Mouse (Mus musculus): ENCODE data around the gene Fbxl5. TPM values are rescaled to one million over a fixed set of nuclear protein-coding genes. Genes with fewer than 3 reads are reported as not detected.

Gene Fbxl5
- polyA plus RNA-seq, 1 experiment from 2014 or later, result 85.1 TPM

Other genes with a start within 250 kb of the Fbxl5 start
- 7.1 and 9.4 TPM in 2 replicates for gene Cc2d2a, start 159.3 kb downstream of the Fbxl5 start, polyA plus RNA-seq (2015; fragmentation: Nextera tagmentation; extraction: Ambion mirVana)
- 0.06 TPM in 1 of 2 replicates, not detected in the other for gene Bst1, start 2.8 kb downstream of the Fbxl5 start, polyA plus RNA-seq (2015; fragmentation: Nextera tagmentation; extraction: Ambion mirVana)
- gene Cd38, start 46.9 kb upstream of the Fbxl5 start, polyA plus RNA-seq (2015; fragmentation: Nextera tagmentation; extraction: Ambion mirVana), result 1.9 and 2.4 TPM in 2 replicates
- gene Gm7879, start 91.5 kb upstream of the Fbxl5 start, polyA plus RNA-seq (2015; fragmentation: Nextera tagmentation; extraction: Ambion mirVana), result 0.39 and 0.46 TPM in 2 replicates
- 8.4 and 9.8 TPM in 2 replicates for gene Fgfbp1, start 160.1 kb upstream of the Fbxl5 start, polyA plus RNA-seq (2015; fragmentation: Nextera tagmentation; extraction: Ambion mirVana)

Data from midbrain, embryonic 16.5 days (tissue).